Mouse (Mus musculus) midbrain, postnatal 0 days (tissue): ENCODE results near the gene Pik3ca. TPM values are rescaled to one million over a fixed set of nuclear protein-coding genes. Genes with fewer than 3 reads are reported as not detected.
A peak's percentile ranks its signal among the peaks of the same experiment; 100 is the strongest.

Experiments used
- ATAC-seq: fragments of 200-750 bp; cut with Nextera tagmentation; 2 replicates; pipeline ENCODE4 v1.8.0; 2017; ENCODE audit warnings: moderate number of reproducible peaks, mild to moderate bottlenecking, moderate TSS enrichment, moderate library complexity; ENCODE audit not compliant: low FRiP score
- DNase-seq: peaks from one replicate; pipeline ENCODE4 v3.0.0-alpha.2; 2015; ENCODE audit warnings: low spot score
- H3K27ac ChIP-seq: fragments of 300-500 bp; sonication (generic); 2 replicates; pipeline ENCODE4 v1.5.1; 2014; ENCODE audit warnings: low read depth, mild to moderate bottlenecking, low read length, mixed read lengths
- H3K27me3 ChIP-seq: fragments of 300-500 bp; sonication (generic); 2 replicates; pipeline ENCODE4 v1.6.1; 2014; ENCODE audit warnings: low read length, control low read depth, mixed read lengths; ENCODE audit not compliant: insufficient read depth
- H3K36me3 ChIP-seq: fragments of 300-500 bp; sonication (generic); 2 replicates; pipeline ENCODE4 v1.6.1; 2014; ENCODE audit warnings: low read length, control low read depth, mixed read lengths; ENCODE audit not compliant: insufficient read depth
- H3K4me1 ChIP-seq: fragments of 300-500 bp; sonication (generic); 2 replicates; pipeline ENCODE4 v1.6.1; 2014; ENCODE audit warnings: mild to moderate bottlenecking, control low read depth, antibody characterized with exemption, low read length, mixed read lengths; ENCODE audit not compliant: insufficient read depth
- H3K4me2 ChIP-seq: fragments of 300-500 bp; sonication (generic); 2 replicates; pipeline ENCODE4 v1.6.1; 2014; ENCODE audit warnings: low read depth, mild to moderate bottlenecking, low read length, mixed read lengths; ENCODE audit not compliant: poor library complexity, severe bottlenecking
- H3K4me3 ChIP-seq: fragments of 300-500 bp; sonication (generic); 2 replicates; pipeline ENCODE4 v1.5.1; 2014; ENCODE audit warnings: low read depth, mild to moderate bottlenecking, low read length, moderate library complexity
- H3K9ac ChIP-seq: fragments of 300-500 bp; sonication (generic); replicated peaks from 2 replicates; pipeline ENCODE4 v1.6.1; 2014; ENCODE audit warnings: mild to moderate bottlenecking, low read length, moderate library complexity, mixed read lengths; ENCODE audit not compliant: poor library complexity, severe bottlenecking
- H3K9me3 ChIP-seq: fragments of 300-500 bp; sonication (generic); 2 replicates; pipeline ENCODE4 v1.6.1; 2016; ENCODE audit warnings: low read length, control low read depth
- CTCF ChIP-seq: IDR thresholded peaks from 2 replicates; pipeline ENCODE4 v1.5.1; 2016; ENCODE audit warnings: antibody characterized with exemption, mild to moderate bottlenecking
- WGBS: fragments of 180-500 bp; shearing (Covaris S2); extraction: QIAGEN DNeasy Blood & Tissue Kit; methylation state at CpG from one replicate; pipeline ENCODE4 v1.1.7; 2014; 5-methylcytosine and 5-hydroxymethylcytosine counted together
- polyA plus RNA-seq: library from polyadenylated mRNA; unstranded; fragments of >200 nt; fragmentation: Nextera tagmentation; extraction: Ambion mirVana; gene quantifications from 2 replicates; pipeline ENCODE4 v1.2.1, GENCODE M21; 2015
- total RNA-seq: library from RNA; depleted of rRNA; stranded (reverse); fragments of >200 nt; gene quantifications from 2 replicates; pipeline ENCODE4 v1.2.3, GENCODE M21; 2014

Gene Pik3ca
- total and polyA plus RNA-seq, 2 experiments from 2014 or later: 10.2 to 43.3 TPM

DNA sequence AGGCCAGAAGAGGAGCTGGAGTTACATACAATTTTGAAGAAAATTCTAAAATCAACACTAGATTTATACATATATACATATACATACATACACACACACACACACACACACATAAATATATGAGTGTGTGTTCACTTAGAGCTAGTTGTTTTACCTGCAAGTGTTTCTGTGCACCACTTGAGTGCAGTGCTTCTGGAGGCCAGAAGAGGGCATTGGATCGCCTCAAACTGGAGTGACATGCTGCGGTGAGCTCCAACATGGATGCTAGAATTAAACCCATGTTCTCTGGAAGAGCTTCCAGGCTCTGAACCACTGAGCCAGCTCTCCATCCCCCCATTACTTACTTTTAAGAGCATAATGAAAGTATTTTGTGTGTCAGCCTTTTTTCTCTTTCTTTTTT, 17.6 kb upstream of the Pik3ca start:
- DNase-seq (peak; percentile 15), ATAC-seq (no peak)
- TF ChIP-seq CTCF: peak; percentile 59
- Histone ChIP-seq H3K27me3 (no peaks in the 10 kb centered on the region), H3K27ac (no peak overlapping the region), H3K36me3 (no peaks in the 10 kb centered on the region), H3K4me3 (no peak overlapping the region), H3K9me3 (no peaks in the 10 kb centered on the region), H3K4me2 (no peak overlapping the region), H3K4me1 (no peaks in the 10 kb centered on the region), H3K9ac (no peak overlapping the region)
- 30% methylated on average over 2 of the region's 2 CpGs for WGBS

DNA sequence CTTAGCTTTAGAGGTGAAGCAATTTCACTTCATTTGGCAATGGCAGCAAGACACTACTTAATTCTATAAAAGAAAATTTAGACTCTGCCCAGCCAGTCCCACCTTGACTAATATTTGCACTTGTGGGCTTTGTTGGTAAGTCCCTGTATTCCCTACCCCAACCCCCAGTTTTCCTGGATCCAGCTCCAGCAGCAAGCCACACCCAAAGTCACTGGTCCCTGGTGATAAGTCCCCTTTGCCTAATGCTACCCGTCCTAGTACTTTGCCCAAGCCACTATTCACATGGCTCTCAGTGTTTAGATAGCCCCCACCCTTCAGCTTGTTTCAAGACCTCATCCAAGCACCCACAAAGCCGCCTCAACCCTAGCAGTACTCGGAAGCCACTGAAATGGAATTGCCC, 15.9 kb upstream of the Pik3ca start:
- Histone ChIP-seq H3K4me3 (no peak overlapping the region), H3K9ac (no peak overlapping the region), H3K27ac (no peak overlapping the region), H3K36me3 (no peaks in the 10 kb centered on the region), H3K27me3 (no peaks in the 10 kb centered on the region), H3K9me3 (no peaks in the 10 kb centered on the region), H3K4me1 (no peaks in the 10 kb centered on the region), H3K4me2 (no peak overlapping the region)
- no peak for TF ChIP-seq CTCF
- ATAC-seq (no peak), DNase-seq (no peak)
- 80% methylated on average over 3 of the region's 3 CpGs for WGBS

DNA sequence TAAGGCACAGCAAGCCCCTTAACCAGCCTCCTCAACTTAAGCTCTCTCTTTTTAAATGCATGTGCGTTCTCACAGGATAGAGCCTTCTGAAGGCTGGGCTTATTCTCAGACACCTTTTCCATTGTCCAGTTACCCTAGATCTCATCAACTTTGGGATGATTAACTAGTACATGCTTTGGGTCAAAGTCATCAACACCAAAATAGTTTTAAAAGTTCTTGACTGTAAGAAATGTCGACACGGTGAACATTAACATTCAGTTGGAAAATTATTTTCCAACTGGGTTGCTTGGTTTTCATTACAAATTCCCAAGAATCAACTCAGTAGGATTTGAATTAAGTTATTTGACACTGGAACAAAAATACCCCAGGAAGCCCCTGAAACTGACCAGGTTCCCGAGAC, 4.6 kb upstream of the Pik3ca start:
- Histone ChIP-seq H3K4me2 (no peak overlapping the region), H3K36me3 (no peaks in the 10 kb centered on the region), H3K27ac (no peak overlapping the region), H3K9ac (no peak overlapping the region), H3K27me3 (no peaks in the 10 kb centered on the region), H3K4me3 (no peak overlapping the region), H3K4me1 (no peaks in the 10 kb centered on the region), H3K9me3 (no peaks in the 10 kb centered on the region)
- no peak for TF ChIP-seq CTCF
- WGBS: 88% methylated on average over 4 of the region's 4 CpGs
- ATAC-seq: no peak
- DNase-seq: no peak

DNA sequence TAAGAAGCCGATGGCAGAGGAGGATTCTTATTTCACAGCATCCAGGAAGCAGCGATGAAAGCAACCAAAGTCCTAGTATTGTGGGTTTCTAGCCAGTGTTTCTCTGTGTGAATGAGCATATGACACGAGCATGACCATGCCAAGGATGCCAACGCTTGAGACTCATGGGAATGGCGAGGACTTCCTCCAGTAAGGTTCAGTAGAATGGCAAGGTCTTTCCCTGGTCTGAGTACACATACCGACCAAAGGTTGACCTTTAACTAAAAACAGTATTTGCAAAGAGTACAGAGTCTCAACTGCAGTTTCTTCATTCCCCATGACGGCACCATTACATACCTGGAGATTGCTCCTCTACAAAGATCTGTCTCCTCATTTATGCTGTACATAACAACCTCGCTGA, 3.5 kb upstream of the Pik3ca start:
- TF ChIP-seq CTCF: no peak
- ATAC-seq: no peak
- WGBS: 91% methylated on average over 8 of the region's 8 CpGs

DNA sequence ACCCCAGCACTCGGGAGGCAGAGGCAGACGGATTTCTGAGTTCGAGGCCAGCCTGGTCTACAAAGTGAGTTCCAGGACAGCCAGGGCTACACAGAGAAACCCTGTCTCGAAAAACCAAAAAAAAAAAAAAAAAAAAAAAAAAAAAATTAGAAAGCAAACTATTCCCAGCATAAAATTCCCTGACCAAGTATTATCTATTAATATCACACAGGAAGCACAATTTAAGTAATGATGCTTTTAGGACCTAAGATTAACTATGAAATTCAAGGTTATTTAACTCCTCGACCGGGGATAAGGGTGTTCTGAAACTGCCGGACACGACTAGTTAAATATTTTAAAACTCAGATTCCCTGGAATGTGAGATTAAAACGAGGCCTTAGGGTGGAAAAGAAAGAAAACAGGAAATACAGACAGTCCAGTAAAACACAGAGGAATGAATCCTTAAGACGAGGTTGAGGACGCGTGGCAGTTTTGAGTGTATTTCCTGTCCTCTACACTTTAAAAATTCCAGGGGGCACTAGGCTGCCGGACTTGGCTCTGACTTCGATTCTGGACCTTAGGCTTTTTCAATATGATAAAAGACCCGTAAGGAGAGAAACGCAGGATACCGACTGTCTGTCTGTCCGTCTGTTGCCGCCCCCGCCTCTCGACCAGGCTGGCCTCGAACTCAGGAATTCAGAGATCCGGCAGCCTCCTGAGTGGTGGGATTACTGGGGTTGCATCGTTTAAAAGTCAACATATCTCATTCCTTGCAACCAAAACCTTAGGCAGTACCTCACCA, 1.5 kb upstream of the Pik3ca start:
- Histone ChIP-seq H3K27ac (peak overlapping the region; percentile 97), H3K9me3 (no peaks in the 10 kb centered on the region), H3K27me3 (no peaks in the 10 kb centered on the region), H3K36me3 (no peaks in the 10 kb centered on the region), H3K4me1 (peaks cover 9% of the 10 kb centered on the region), H3K9ac (peak overlapping the region; percentile 50), H3K4me3 (peak overlapping the region; percentile 88), H3K4me2 (peak overlapping the region; percentile 64)
- WGBS: 26% methylated on average over 23 of the region's 24 CpGs
- peak; percentile 31; the same call in 1 of the 2 replicates for TF ChIP-seq CTCF
- DNase-seq (peak; percentile 5), ATAC-seq (0 out of 2 replicates have a peak, but pooled peaks have one; percentile 1)

More for the DNA sequence above, 3.5 kb upstream of the Pik3ca start:
- no peak overlapping the region for H3K27ac ChIP-seq
- DNase-seq: no peak
- no peak overlapping the region for H3K9ac ChIP-seq
- H3K4me3 ChIP-seq: no peak overlapping the region
- no peaks in the 10 kb centered on the region for H3K9me3 ChIP-seq
- H3K4me2 ChIP-seq: no peak overlapping the region
- peaks cover 6% of the 10 kb centered on the region for H3K4me1 ChIP-seq
- H3K36me3 ChIP-seq: no peaks in the 10 kb centered on the region
- no peaks in the 10 kb centered on the region for H3K27me3 ChIP-seq

DNA sequence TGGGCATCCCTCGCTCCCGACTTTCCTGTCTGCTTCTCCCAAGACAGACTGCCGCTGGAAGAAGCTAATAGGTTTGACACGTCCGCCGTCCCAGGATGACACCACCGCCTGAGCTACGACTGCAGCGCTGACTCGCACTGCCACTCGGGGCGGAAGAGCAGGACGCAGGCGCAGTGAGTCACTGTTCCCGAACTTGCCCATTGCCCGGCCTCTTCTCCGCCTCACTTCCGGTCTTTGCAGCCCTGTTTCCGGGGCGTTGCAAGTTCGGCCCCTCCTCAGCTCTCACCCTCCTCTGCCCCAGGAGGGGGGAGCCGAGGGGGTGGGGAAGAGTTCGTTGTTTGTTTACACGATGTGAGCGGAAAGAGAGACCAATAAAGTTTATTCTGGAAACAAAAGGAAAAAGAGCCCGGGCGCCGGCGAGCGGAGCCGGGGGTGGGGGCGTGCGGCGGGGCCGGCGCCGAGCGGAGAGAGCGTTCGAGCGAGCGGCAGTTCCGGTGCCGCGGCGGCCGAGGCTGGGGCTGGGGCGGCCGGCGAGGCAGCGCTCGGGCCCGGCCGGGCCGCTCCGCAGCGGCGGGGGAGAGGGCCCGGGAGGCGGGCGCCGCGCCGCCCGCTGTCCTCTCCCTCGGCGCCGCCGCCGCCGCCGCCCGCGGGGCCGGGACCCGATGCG, 544 bp upstream of the Pik3ca start:
- Histone ChIP-seq H3K27me3 (no peaks in the 10 kb centered on the region), H3K4me3 (peak overlapping the region; percentile 88), H3K9ac (peak overlapping the region; percentile 91), H3K36me3 (no peaks in the 10 kb centered on the region), H3K4me2 (peak overlapping the region; percentile 64), H3K27ac (peak overlapping the region; percentile 97), H3K9me3 (no peaks in the 10 kb centered on the region), H3K4me1 (peaks cover 13% of the 10 kb centered on the region)
- peak; percentile 99 for DNase-seq
- ATAC-seq: peak; percentile 99
- peak; percentile 54 for TF ChIP-seq CTCF
- under 1% methylated on average over 38 of the region's 77 CpGs for WGBS
